Mouse (Mus musculus) hindbrain, embryonic 16.5 days (tissue): ENCODE results near the gene Mtmr3. TPM values are rescaled to one million over a fixed set of nuclear protein-coding genes. Genes with fewer than 3 reads are reported as not detected.

Source experiments
- ATAC-seq: fragments of 200-750 bp; cut with Nextera tagmentation; 2 replicates; pipeline ENCODE4 v1.8.0; 2017; ENCODE audit warnings: moderate TSS enrichment, moderate library complexity
- H3K27ac ChIP-seq: fragments of 300-500 bp; sonication (generic); 2 replicates; pipeline ENCODE4 v1.5.1; 2014; ENCODE audit warnings: low read depth, mild to moderate bottlenecking, control low read depth, low read length, moderate library complexity
- H3K27me3 ChIP-seq: fragments of 300-500 bp; sonication (generic); replicated peaks from 2 replicates; pipeline ENCODE4 v1.6.1; 2014; ENCODE audit warnings: low read length; ENCODE audit not compliant: control insufficient read depth, insufficient read depth
- H3K36me3 ChIP-seq: fragments of 300-500 bp; sonication (generic); 2 replicates; pipeline ENCODE4 v1.6.1; 2014; ENCODE audit warnings: mild to moderate bottlenecking, low read length, moderate library complexity, mixed read lengths; ENCODE audit not compliant: control insufficient read depth, insufficient read depth
- H3K4me1 ChIP-seq: fragments of 300-500 bp; sonication (generic); 2 replicates; pipeline ENCODE4 v1.6.1; 2014; ENCODE audit warnings: low read depth, low read length; ENCODE audit not compliant: control insufficient read depth, insufficient read depth
- H3K4me2 ChIP-seq: fragments of 300-500 bp; sonication (generic); 2 replicates; pipeline ENCODE4 v1.6.1; 2014; ENCODE audit warnings: mild to moderate bottlenecking, low read length, control low read depth, moderate library complexity
- H3K4me3 ChIP-seq: fragments of 300-500 bp; sonication (generic); 2 replicates; pipeline ENCODE4 v1.5.1; 2014; ENCODE audit warnings: mild to moderate bottlenecking, low read length, control low read depth, moderate library complexity
- H3K9ac ChIP-seq: fragments of 300-500 bp; sonication (generic); 2 replicates; pipeline ENCODE4 v1.6.1; 2014; ENCODE audit warnings: low read depth, mild to moderate bottlenecking, control low read depth, low read length, moderate library complexity
- H3K9me3 ChIP-seq: fragments of 300-500 bp; sonication (generic); 2 replicates; pipeline ENCODE4 v1.6.1; 2014; ENCODE audit warnings: mild to moderate bottlenecking, low read length, moderate library complexity; ENCODE audit not compliant: control insufficient read depth
- WGBS: fragments of 180-500 bp; shearing (Covaris S2); extraction: QIAGEN DNeasy Blood & Tissue Kit; methylation state at CpG from one replicate; pipeline ENCODE4 v1.1.7; 2014; 5-methylcytosine and 5-hydroxymethylcytosine counted together
- polyA plus RNA-seq: library from polyadenylated mRNA; unstranded; fragments of >200 nt; fragmentation: Nextera tagmentation; extraction: Ambion mirVana; gene quantifications from 2 replicates; pipeline ENCODE4 v1.2.1, GENCODE M21; 2015

The Mtmr3 gene
- polyA plus RNA-seq, 1 experiment from 2014 or later, result 28.7 TPM

DNA sequence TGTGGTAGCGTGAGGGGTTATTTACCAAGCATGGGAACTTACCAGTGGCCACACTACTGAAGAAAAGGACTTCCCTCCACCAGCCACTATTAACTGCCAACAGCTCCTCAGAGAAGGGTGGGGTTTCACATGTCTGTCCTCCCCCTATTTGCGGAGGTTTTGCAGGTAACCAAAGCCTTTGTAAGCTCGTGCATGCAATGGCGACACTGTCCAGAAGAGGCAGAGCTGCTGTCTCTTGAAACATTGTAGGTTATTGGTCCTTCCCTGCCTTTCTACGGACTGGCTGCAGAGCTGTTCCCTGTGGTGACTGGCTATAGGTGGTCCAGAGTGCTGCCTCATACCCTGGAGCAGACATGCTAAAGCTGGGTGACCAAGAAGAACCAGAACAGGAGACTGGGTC, 125.6 kb downstream of the Mtmr3 start:
- Histone ChIP-seq H3K4me1 (no peaks in the 10 kb centered on the region; the same call in 1 of the 2 replicates), H3K9me3 (no peaks in the 10 kb centered on the region), H3K9ac (no peak overlapping the region), H3K4me3 (no peak overlapping the region), H3K27me3 (no peaks in the 10 kb centered on the region), H3K4me2 (no peak overlapping the region), H3K27ac (no peak overlapping the region), H3K36me3 (no peaks in the 10 kb centered on the region)
- WGBS, result 58% methylated on average over 5 of the region's 5 CpGs
- no peak for ATAC-seq

DNA sequence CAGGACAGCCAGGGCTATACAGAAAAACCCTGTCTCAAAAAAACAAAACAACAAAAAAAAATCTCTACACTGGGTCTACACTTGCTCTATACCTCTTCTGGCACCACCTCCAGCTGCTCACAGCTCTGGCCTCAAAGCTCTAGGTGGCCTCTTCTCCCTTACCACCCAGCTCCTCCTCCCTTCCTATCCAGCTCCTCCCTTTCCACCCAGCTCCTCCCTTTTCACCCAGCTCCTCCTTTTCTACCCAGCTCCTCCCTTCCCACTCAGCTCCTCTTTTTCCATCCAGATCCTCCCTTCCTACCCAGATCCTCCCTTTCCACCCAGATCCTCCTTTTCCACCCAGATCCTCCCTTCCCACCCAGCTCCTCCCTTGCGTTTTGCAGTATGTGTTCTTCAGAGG, 127.2 kb downstream of the Mtmr3 start:
- Histone ChIP-seq H3K36me3 (no peaks in the 10 kb centered on the region), H3K4me3 (no peak overlapping the region), H3K27ac (no peak overlapping the region), H3K9ac (no peak overlapping the region), H3K4me1 (no peaks in the 10 kb centered on the region), H3K9me3 (no peaks in the 10 kb centered on the region), H3K27me3 (no peaks in the 10 kb centered on the region), H3K4me2 (no peak overlapping the region)
- no peak for ATAC-seq
- 96% methylated on average over 1 of the region's 1 CpGs for WGBS

DNA sequence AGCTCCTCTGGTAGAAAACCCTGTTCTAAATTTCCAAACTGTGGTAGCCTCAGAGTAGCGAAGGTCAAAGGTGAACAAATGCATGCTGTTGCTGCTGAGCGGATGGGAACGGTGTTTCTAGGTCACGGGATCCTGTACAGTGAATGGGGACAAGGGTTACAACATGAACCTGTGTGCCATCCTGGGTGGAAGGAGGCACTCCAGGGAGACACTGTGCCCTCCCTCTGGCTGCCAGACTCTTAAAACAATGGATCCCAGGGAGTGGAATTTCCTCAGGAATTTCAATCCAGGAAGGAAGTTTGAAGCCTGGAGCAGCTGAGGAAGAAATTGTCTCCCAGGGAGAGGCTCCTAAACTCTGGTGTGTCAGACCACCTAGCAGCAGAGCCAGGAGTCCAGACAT, 128.5 kb downstream of the Mtmr3 start:
- no peak overlapping the region for H3K27ac ChIP-seq
- no peak for ATAC-seq
- no peaks in the 10 kb centered on the region for H3K4me1 ChIP-seq
- no peaks in the 10 kb centered on the region for H3K27me3 ChIP-seq
- WGBS, result 66% methylated on average over 4 of the region's 4 CpGs
- H3K4me2 ChIP-seq, result no peak overlapping the region
- H3K9ac ChIP-seq, result no peak overlapping the region
- no peaks in the 10 kb centered on the region for H3K36me3 ChIP-seq
- H3K4me3 ChIP-seq, result no peak overlapping the region
- H3K9me3 ChIP-seq, result no peaks in the 10 kb centered on the region

DNA sequence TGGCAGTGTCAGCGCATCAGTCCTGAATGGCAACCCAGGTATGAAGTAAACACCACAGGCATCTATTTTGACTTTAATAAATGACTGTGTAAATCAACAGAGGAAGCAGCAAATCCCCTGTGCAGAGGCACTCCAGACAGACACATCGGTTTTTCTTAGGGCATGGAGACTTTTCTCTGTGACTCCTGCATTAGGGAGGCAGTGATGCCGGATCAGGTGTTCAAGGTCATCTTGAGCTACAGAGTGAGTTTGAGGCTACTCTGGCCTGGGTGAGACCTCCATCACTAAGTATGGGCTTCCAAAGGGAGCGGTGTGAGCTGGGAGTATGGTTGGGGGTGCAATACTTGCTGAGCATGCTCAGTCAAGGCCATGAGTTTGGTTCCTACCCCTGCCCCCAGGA, 130.0 kb downstream of the Mtmr3 start:
- H3K9ac ChIP-seq, result no peak overlapping the region
- WGBS, result 89% methylated on average over 4 of the region's 4 CpGs
- H3K27ac ChIP-seq, result no peak overlapping the region
- no peak for ATAC-seq
- no peaks in the 10 kb centered on the region for H3K4me1 ChIP-seq
- no peaks in the 10 kb centered on the region for H3K9me3 ChIP-seq
- H3K27me3 ChIP-seq, result no peaks in the 10 kb centered on the region
- no peak overlapping the region for H3K4me3 ChIP-seq
- H3K4me2 ChIP-seq, result no peak overlapping the region
- H3K36me3 ChIP-seq, result no peaks in the 10 kb centered on the region

DNA sequence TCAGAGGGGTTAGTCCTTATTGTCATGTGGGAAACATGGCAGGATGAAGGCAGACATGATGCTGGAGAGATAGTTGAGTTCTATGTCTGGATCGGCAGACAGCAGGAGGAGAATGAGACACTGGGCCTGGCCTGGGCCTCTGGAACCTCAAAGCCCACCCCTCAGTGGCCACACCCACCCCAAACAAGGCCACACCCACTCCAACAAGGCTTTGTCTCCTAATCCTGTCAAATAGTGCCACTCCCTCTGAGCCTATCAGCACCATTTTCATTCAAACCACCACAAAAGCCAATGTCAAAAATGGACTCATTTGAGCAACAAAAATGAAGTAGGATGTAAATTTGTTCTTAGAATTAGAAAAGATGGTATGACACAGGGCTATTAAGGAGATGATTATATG, 130.5 kb downstream of the Mtmr3 start:
- Histone ChIP-seq H3K9ac (no peak overlapping the region), H3K9me3 (no peaks in the 10 kb centered on the region), H3K36me3 (no peaks in the 10 kb centered on the region), H3K4me1 (no peaks in the 10 kb centered on the region), H3K4me2 (no peak overlapping the region), H3K27ac (no peak overlapping the region), H3K4me3 (no peak overlapping the region), H3K27me3 (no peaks in the 10 kb centered on the region)
- ATAC-seq, result no peak
- 94% methylated on average over 1 of the region's 1 CpGs for WGBS

DNA sequence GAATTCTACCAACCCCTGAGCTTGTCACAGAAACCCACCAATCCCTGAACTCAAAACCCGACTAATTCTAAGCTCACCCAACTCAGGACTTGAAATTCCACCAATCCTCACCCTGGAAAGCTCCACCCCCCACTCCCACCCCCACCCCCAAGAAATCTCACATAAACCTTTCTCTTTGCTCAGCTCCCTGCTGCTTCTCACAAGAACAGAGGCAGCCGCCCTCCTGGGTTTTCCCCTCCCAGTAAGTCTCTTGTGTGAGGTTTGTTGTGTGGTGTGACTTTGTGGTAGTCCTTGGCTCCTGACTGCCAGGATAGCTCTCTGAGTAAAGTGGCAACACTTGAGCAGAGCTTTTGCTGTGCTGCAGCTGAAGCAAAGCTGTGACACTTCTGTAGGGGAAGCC, 131.8 kb downstream of the Mtmr3 start:
- ATAC-seq, result no peak
- no peaks in the 10 kb centered on the region for H3K4me1 ChIP-seq
- no peak overlapping the region for H3K4me3 ChIP-seq
- no peak overlapping the region for H3K4me2 ChIP-seq
- H3K27ac ChIP-seq, result no peak overlapping the region
- no peaks in the 10 kb centered on the region for H3K36me3 ChIP-seq
- H3K27me3 ChIP-seq, result no peaks in the 10 kb centered on the region
- no peaks in the 10 kb centered on the region for H3K9me3 ChIP-seq
- 53% methylated on average over 2 of the region's 2 CpGs for WGBS
- H3K9ac ChIP-seq, result no peak overlapping the region

DNA sequence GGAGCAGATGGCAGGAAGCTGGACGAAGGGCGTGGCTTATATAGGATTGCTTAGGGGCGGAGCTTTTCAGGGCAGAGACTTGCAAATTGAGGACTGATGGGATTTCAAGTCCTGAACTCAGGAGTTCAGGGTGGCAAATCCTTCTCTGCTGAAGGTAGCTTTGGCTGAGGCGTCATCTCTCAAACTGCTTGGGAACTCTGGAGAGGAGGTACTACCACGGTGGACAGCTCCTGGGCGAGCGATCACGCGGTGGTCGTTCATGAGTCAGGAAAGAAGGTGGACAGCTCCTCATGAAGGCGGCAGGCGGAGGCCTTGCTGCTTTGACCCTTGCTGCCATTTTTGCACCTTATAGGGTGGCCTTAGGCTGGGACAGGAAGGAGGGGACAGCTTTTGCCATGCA, 133.5 kb downstream of the Mtmr3 start:
- 40% methylated on average over 12 of the region's 12 CpGs for whole genome bisulfite sequencing

DNA sequence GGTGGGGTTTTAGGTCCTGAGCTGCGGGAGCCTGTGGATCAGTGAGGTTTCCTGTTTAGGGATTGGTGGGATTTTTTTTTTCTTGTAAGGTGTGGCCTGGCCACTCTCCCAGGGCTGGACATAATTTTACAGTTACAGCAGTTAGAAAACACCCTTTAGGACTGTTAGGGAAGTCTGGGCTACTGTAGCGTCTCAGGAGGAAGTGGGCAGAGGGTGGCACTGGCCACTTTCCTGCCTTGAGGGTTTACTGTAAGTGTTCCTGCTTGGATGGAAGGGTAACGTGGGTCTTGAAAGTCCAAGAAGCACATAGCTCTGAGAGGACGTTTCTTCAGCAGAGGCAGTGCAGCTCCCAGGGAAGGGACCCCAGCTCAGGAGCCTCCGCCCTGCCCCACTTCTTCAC, 134.0 kb downstream of the Mtmr3 start:
- H3K9me3 ChIP-seq, result no peaks in the 10 kb centered on the region

More for the DNA sequence above, 133.5 kb downstream of the Mtmr3 start:
- no peaks in the 10 kb centered on the region for H3K9me3 ChIP-seq
- no peak overlapping the region for H3K4me3 ChIP-seq
- H3K9ac ChIP-seq, result no peak overlapping the region
- ATAC-seq, result no peak
- no peak overlapping the region for H3K4me2 ChIP-seq
- no peaks in the 10 kb centered on the region for H3K27me3 ChIP-seq
- no peak overlapping the region for H3K27ac ChIP-seq
- no peaks in the 10 kb centered on the region for H3K36me3 ChIP-seq
- no peaks in the 10 kb centered on the region for H3K4me1 ChIP-seq

DNA sequence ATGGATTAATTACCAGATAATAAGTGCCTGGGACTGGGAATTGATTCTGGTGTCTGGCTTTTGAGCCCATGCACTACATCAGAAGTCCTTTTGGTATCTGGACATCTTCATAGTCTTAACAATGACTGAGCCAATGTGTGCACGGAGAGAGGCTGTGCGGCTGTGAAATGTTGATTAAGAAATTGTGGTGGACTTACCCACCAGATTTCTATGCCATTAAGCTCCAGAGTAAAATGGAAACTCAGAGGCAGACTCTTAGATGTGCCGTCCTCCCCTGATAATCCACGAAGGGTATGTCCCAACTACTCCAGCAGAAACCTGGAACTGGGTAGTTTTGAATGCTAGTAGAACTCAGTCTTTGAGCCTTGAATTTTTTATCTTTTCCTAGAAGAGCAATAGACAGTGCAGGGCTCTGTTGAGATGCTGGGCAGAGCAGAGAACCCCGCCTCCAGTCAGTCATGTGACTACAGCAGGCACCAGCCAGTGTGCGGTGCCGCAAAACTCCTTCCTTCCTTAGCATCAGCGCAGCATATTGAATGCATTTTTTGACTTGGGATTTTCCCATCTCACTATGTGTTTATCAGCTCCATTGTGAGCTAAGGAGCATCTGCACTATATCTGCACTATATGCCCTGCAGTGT, 139.6 kb downstream of the Mtmr3 start:
- Histone ChIP-seq H3K27ac (no peak overlapping the region), H3K9me3 (no peaks in the 10 kb centered on the region), H3K9ac (no peak overlapping the region), H3K4me1 (no peaks in the 10 kb centered on the region), H3K4me2 (no peak overlapping the region), H3K27me3 (no peaks in the 10 kb centered on the region), H3K36me3 (no peaks in the 10 kb centered on the region), H3K4me3 (no peak overlapping the region)
- WGBS, result 77% methylated on average over 8 of the region's 8 CpGs
- no peak for ATAC-seq

More for the DNA sequence above, 134.0 kb downstream of the Mtmr3 start:
- Histone ChIP-seq H3K4me1 (no peaks in the 10 kb centered on the region), H3K4me2 (no peak overlapping the region), H3K9ac (no peak overlapping the region), H3K27me3 (no peaks in the 10 kb centered on the region), H3K4me3 (no peak overlapping the region), H3K36me3 (no peaks in the 10 kb centered on the region), H3K27ac (no peak overlapping the region)
- 72% methylated on average over 5 of the region's 5 CpGs for WGBS
- ATAC-seq, result no peak
